Mouse (Mus musculus): ENCODE data around the gene Mlxipl.
A peak's percentile ranks its signal among the peaks of the same experiment; 100 is the strongest.

The Mlxipl gene

GRCm38 (mm10) chr5:135145532-135145931, 55.8 kb downstream of the Mlxipl start:
- DNase-seq (ENCODE audit: low read depth, low spot score): no peak

GRCm38 (mm10) chr5:135145955-135146354, 56.3 kb downstream of the Mlxipl start:
- peak; percentile 39 for DNase-seq (ENCODE audit: low read depth, low spot score)

- peak; percentile 100 for DNase-seq (ENCODE audit: low read depth, low spot score)
These were observed 59.0 kb downstream of the Mlxipl start for GRCm38 (mm10) chr5:135148715-135149052.

GRCm38 (mm10) chr5:135149053-135149819, 59.5 kb downstream of the Mlxipl start, which contains the start of gene Tbl2:
Tbl2 (plus strand) TSS chr5:135149657.
- DNase-seq (ENCODE audit: low read depth, low spot score): peak; percentile 100

GRCm38 (mm10) chr5:135149820-135150178, 60.1 kb downstream of the Mlxipl start:
- DNase-seq (ENCODE audit: low read depth, low spot score): no peak

GRCm38 (mm10) chr5:135156496-135156895, 66.8 kb downstream of the Mlxipl start:
- peak; percentile 40 for DNase-seq (ENCODE audit: low read depth, low spot score)

GRCm38 (mm10) chr5:135161221-135161620, 71.5 kb downstream of the Mlxipl start:
- DNase-seq (ENCODE audit: low read depth, low spot score): no peak

GRCm38 (mm10) chr5:135161650-135162049, 72.0 kb downstream of the Mlxipl start:
- DNase-seq (ENCODE audit: low read depth, low spot score): no peak

GRCm38 (mm10) chr5:135162361-135162760, 72.7 kb downstream of the Mlxipl start:
- no peak for DNase-seq (ENCODE audit: low read depth, low spot score)

- DNase-seq (ENCODE audit: low read depth, low spot score): no peak
These were observed 73.1 kb downstream of the Mlxipl start for GRCm38 (mm10) chr5:135162821-135163220.

- DNase-seq (ENCODE audit: low read depth, low spot score): no peak
These were observed 77.2 kb downstream of the Mlxipl start for GRCm38 (mm10) chr5:135166909-135167308.

GRCm38 (mm10) chr5:135167469-135167868, 77.8 kb downstream of the Mlxipl start:
- no peak for DNase-seq (ENCODE audit: low read depth, low spot score)

- DNase-seq (ENCODE audit: low read depth, low spot score): peak; percentile 99
These were observed 78.7 kb downstream of the Mlxipl start, which contains the start of gene Bcl7b for GRCm38 (mm10) chr5:135168063-135169062. Bcl7b (plus strand) TSS chr5:135168283.

- DNase-seq (ENCODE audit: low read depth, low spot score): no peak
These were observed 79.8 kb downstream of the Mlxipl start for GRCm38 (mm10) chr5:135169479-135169878.

- DNase-seq (ENCODE audit: low read depth, low spot score): no peak
These were observed 82.1 kb downstream of the Mlxipl start for GRCm38 (mm10) chr5:135171688-135172220.

- no peak for DNase-seq (ENCODE audit: low read depth, low spot score)
These were observed 83.3 kb downstream of the Mlxipl start for GRCm38 (mm10) chr5:135172986-135173385.

GRCm38 (mm10) chr5:135175086-135175485, 85.4 kb downstream of the Mlxipl start:
- DNase-seq (ENCODE audit: low read depth, low spot score): no peak

- no peak for DNase-seq (ENCODE audit: low read depth, low spot score)
These were observed 88.8 kb downstream of the Mlxipl start for GRCm38 (mm10) chr5:135178523-135178922.

GRCm38 (mm10) chr5:135178996-135179395, 89.3 kb downstream of the Mlxipl start:
- DNase-seq (ENCODE audit: low read depth, low spot score): no peak

GRCm38 (mm10) chr5:135179616-135180015, 89.9 kb downstream of the Mlxipl start:
- DNase-seq (ENCODE audit: low read depth, low spot score): no peak

- DNase-seq (ENCODE audit: low read depth, low spot score): no peak
These were observed 91.1 kb downstream of the Mlxipl start for GRCm38 (mm10) chr5:135180796-135181195.

- no peak for DNase-seq (ENCODE audit: low read depth, low spot score)
These were observed 92.1 kb downstream of the Mlxipl start for GRCm38 (mm10) chr5:135181776-135182175.
